Mouse (Mus musculus) natural killer cell, adult 2 months (primary cell): ENCODE measurements around the gene Rplp0.

Source experiments
- DNase-seq, 2 experiments: peaks; one replicate each; pipeline ENCODE4 v3.0.0; 2022; ENCODE audit warnings: low spot score in 2 of 2

Rplp0 gene

DNA sequence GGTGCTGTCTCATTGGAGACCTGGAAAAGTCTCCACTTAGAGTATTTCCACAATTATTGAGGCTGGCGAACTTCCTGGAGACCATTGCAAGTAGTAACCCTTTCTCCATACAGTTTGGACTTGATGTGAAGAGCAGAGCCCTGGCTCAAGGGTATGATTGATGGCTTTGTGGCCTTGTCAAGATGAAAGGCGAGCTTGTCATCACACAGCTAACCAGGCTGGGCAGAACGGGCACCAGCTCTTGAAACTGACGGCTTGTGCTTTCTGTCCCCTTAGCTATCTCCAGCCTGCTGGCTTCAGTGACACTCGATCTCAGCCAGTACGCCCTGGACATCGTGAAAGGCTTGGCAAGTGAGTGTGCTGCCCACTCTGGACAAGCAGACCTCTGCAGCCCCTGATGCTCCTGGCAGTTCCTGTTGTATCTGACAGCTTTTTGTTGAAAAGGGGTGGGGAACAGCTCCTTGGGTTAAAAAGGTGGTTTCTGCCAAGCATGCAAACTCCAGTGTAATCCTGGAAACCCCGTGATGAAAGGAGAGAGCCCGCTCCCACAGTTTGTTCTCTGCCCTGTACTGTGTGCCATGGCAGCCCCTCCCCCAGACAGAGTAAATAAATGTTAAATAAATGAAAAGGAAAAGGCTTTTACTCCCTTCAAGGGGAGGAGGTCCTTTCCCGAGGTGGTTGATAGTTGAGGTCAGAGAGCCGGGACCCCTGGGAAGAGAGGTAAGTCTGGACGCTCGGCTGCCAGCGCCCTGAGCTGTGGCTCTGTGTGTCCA is 21.1 kb downstream of the Rplp0 start:
- no peak for DNase-seq

GRCm38 (mm10) chr5:115581662-115582061 is 22.4 kb downstream of the Rplp0 start:
- no peak for DNase-seq

DNA sequence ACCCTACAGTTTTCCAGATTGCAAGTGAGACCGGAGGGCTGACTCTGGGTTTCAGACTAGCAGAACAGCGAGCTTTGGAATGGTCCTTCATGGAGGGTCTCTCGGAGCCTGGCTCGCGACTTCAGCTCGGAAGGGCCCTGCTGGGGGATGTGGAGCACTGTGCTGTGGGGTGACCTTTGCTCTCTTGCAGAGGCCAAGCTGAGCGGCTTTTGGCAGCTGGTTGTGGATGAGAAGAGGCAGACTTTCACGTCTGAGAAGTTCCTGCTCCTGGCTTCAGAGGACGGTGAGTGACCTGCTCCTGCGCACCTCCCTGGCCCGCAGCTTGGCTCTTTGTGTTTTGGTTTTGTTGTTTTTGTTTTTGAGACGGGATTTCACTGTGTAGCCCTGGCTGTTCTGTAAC is 26.3 kb downstream of the Rplp0 start:
- DNase-seq, result no peak

GRCm38 (mm10) chr5:115586166-115586565 is 26.9 kb downstream of the Rplp0 start:
- DNase-seq, result no peak

GRCm38 (mm10) chr5:115586780-115587179 is 27.5 kb downstream of the Rplp0 start:
- DNase-seq, result no peak

- DNase-seq, result no peak
These were observed 31.8 kb downstream of the Rplp0 start for GRCm38 (mm10) chr5:115591028-115591427.

- DNase-seq, result no peak
These were observed 32.2 kb downstream of the Rplp0 start for GRCm38 (mm10) chr5:115591506-115591905.

- no peak for DNase-seq
These were observed 44.3 kb downstream of the Rplp0 start for GRCm38 (mm10) chr5:115603561-115603960.

DNA sequence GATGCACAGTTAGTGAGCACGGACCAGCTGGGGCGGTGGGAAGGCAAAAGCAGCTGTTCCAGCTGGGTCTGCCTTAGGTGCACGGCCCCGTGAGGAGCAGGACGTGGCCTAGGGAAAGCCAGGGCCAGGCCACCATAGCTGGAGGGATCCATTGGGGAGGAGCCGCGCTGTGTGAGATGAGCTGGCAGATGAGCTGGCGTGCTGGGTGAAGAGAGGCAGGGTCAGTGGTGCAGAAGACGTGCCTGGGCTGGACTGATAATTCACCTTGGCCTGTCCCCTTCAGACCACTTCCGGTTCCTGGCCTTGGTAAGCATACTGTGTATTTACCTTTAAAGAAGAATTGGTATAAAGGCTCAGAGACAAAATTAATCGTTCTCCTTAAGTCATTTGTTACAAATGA is 52.3 kb downstream of the Rplp0 start:
- DNase-seq, result no peak
